Mouse (Mus musculus): ENCODE measurements around the gene Gm38655. TPM values are rescaled to one million over a fixed set of nuclear protein-coding genes. Genes with fewer than 3 reads are reported as not detected.
"Not testable (repeated sequence)": the region's sequence is repeated elsewhere in the genome, so short reads cannot be mapped to it uniquely, and the experiment has no call there.

Gm38655 gene
- polyA plus RNA-seq (2015; fragmentation: Nextera tagmentation; extraction: Ambion mirVana) = 0.31 TPM in 1 of 2 replicates, not detected in the other

- no peak; the same call in 1 of the 2 replicates for ATAC-seq (ENCODE audit: insufficient number of reproducible peaks, insufficient read depth, low FRiP score, low TSS enrichment, low read depth)
- Histone ChIP-seq H3K4me2 (no peak within 1 kb of the TSS), H3K4me1 (peaks cover 8% of the 10 kb centered on the region; the same call in 1 of the 2 replicates), H3K4me3 (no peak within 1 kb of the TSS), H3K36me3 (no peaks in the 10 kb centered on the region), H3K9ac (no peak within 1 kb of the TSS; the same call in 1 of the 2 replicates), H3K9me3 (no peaks in the 10 kb centered on the region), H3K27me3 (peaks cover 9% of the 10 kb centered on the region; the same call in 1 of the 2 replicates), H3K27ac (no peak within 1 kb of the TSS)
- 39% methylated on average over 9 of the region's 9 CpGs for WGBS
These were observed at the start of gene Gm38655 for GRCm38 (mm10) chr17:25175411-25175810. TSS of gene Gm38655 (minus strand) at chr17:25175471.

DNA sequence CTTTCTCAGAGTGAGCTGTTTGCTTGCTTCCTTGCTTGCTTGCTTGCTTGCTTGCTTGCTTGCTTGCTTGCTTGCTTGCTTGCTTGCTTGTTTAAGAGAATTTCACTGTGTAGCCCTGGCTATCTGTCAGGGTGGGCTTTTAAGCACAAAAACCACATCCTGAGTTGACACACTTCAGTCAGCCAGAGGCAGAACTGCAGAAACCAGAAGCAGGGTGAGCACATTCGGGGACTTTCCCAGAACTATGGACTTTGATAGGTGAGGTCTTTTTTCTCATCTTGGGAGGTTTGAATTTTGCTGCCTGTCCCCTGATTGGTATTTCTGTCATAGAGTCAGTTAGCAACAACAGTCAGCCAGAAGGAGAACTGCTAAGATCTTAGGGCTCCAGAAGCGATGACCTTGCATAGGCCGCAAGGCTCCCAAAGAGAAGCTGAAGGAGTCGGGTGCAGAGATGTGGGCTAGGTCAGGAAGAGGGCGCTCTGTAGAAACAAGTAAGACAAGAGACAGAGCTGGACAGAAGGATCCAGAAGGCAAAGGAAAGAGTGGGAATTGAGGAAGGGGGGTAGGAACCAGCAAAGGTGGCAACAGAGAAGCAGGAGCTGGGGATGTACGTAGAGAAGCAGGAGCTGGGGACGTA lies 49.4 kb upstream of the Gm38655 start:
- WGBS = 88% methylated on average over 7 of the region's 7 CpGs

DNA sequence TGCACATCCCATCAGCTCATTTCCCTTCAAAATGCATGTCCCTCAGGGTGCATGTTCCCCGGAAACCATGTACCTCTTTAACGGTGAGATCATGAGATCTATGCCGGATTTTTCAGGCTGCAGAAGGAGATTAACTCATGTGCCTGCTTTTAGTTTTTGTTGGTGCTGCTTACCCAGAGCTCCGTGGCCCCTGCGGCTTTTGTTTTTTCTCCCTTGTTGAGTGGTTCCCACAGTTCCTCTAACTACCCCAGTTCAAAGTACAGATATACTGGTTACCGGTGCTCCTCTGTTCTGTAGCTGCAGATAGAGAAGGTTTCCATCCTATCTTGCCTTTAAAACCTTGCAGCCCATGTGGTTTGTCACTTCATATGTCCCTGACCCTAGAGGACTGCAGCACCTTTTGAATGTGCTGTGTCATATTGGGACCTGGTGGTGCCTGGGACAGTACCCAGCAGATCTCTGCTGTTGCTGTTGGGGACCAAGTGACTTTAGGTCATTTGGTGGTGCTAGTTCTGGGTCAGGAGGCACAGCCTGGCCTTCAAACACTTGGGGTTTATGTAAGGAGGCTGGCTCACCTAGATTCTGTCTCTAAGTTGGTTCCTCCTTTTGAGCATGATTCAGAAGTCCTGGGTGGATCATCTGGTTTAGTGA lies 47.8 kb upstream of the Gm38655 start:
- Histone ChIP-seq H3K9me3 (no peaks in the 10 kb centered on the region), H3K36me3 (peaks cover 64% of the 10 kb centered on the region)

More for the DNA sequence above, 49.4 kb upstream of the Gm38655 start:
- peaks cover 19% of the 10 kb centered on the region for H3K4me1 ChIP-seq
- H3K27me3 ChIP-seq = no peaks in the 10 kb centered on the region
- no peaks in the 10 kb centered on the region for H3K9me3 ChIP-seq
- ATAC-seq (ENCODE audit: insufficient number of reproducible peaks, insufficient read depth, low FRiP score, low TSS enrichment, low read depth) = no peak
- H3K4me2 ChIP-seq = no peak overlapping the region
- H3K4me3 ChIP-seq = no peak overlapping the region
- H3K9ac ChIP-seq = no peak overlapping the region
- H3K27ac ChIP-seq = no peak overlapping the region
- H3K36me3 ChIP-seq = peaks cover 62% of the 10 kb centered on the region

GRCm38 (mm10) chr17:25222504-25222940 lies 47.3 kb upstream of the Gm38655 start:
- H3K4me3 ChIP-seq = peak overlapping the region; percentile 41
- peaks cover 65% of the 10 kb centered on the region for H3K36me3 ChIP-seq
- peaks cover 19% of the 10 kb centered on the region for H3K4me1 ChIP-seq
- WGBS = 12% methylated on average over 16 of the region's 28 CpGs
- not testable (repeated sequence) for H3K27me3 ChIP-seq, H3K27ac ChIP-seq, H3K9me3 ChIP-seq
- peak overlapping the region; percentile 55 for H3K9ac ChIP-seq
- peak overlapping the region; percentile 66 for H3K4me2 ChIP-seq
- peak; percentile 78; the same call in 1 of the 2 replicates for ATAC-seq (ENCODE audit: insufficient number of reproducible peaks, insufficient read depth, low FRiP score, low TSS enrichment, low read depth)

More for the DNA sequence above, 47.8 kb upstream of the Gm38655 start:
- ATAC-seq (ENCODE audit: insufficient number of reproducible peaks, insufficient read depth, low FRiP score, low TSS enrichment, low read depth) = no peak
- H3K4me1 ChIP-seq = peaks cover 19% of the 10 kb centered on the region
- 37% methylated on average over 6 of the region's 6 CpGs for WGBS
- peak overlapping the region; percentile 41 for H3K4me3 ChIP-seq
- H3K4me2 ChIP-seq = peak overlapping the region; percentile 66
- H3K9ac ChIP-seq = no peak overlapping the region
- no peak overlapping the region for H3K27ac ChIP-seq
- no peaks in the 10 kb centered on the region for H3K27me3 ChIP-seq

DNA sequence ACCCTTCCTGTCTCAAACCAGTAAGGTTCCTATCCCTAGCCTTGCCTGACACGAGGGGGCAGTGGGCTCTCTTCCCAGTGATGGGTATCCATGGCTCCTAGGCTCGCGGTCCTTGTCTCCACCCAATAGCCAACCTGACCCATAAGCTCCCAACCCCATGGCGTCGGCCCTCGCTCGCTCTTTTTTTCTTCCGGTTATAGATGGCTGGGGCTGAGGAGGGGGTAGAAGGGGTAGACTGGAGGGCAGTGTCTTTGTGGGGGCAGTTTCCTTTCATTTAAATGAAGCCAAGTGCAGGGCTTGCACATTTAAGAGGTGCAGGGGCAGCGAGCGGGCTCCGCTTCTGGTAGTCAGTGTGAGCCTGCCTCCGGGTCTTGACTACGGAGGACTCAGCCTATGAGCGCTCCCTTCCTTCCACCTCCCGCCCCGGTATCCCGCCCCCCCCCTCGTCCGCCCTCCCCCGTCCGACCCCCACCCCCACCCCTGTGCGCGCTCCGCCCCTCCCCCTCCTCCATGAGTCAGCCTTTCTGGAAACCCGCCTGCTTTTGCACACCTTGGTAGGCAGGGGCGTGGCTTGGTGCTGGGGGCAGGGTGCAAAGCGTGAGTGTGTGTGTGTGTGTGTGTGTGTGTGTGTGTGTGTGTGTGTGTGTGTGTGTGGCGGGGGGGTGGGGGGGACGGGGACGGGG lies 46.7 kb upstream of the Gm38655 start:
- 3% methylated on average over 15 of the region's 30 CpGs for WGBS
- H3K9ac ChIP-seq = peak overlapping the region; percentile 57

GRCm38 (mm10) chr17:25220746-25221145 lies 45.5 kb upstream of the Gm38655 start:
- Histone ChIP-seq H3K27ac (peak overlapping the region; percentile 66; the same call in 1 of the 2 replicates), H3K4me2 (no peak overlapping the region), H3K9me3 (no peaks in the 10 kb centered on the region), H3K27me3 (no peaks in the 10 kb centered on the region), H3K36me3 (peaks cover 63% of the 10 kb centered on the region), H3K9ac (no peak overlapping the region), H3K4me3 (no peak overlapping the region), H3K4me1 (peaks cover 19% of the 10 kb centered on the region)
- 72% methylated on average over 1 of the region's 1 CpGs for WGBS
- no peak for ATAC-seq (ENCODE audit: insufficient number of reproducible peaks, insufficient read depth, low FRiP score, low TSS enrichment, low read depth)

More for the DNA sequence above, 46.7 kb upstream of the Gm38655 start:
- Histone ChIP-seq H3K36me3 (peaks cover 64% of the 10 kb centered on the region), H3K9me3 (no peaks in the 10 kb centered on the region), H3K4me2 (peak overlapping the region; percentile 66), H3K27me3 (no peaks in the 10 kb centered on the region), H3K4me1 (peaks cover 19% of the 10 kb centered on the region), H3K4me3 (peak overlapping the region; percentile 41), H3K27ac (peak overlapping the region; percentile 66)
- ATAC-seq (ENCODE audit: insufficient number of reproducible peaks, insufficient read depth, low FRiP score, low TSS enrichment, low read depth) = peak; percentile 74; the same call in 1 of the 2 replicates

DNA sequence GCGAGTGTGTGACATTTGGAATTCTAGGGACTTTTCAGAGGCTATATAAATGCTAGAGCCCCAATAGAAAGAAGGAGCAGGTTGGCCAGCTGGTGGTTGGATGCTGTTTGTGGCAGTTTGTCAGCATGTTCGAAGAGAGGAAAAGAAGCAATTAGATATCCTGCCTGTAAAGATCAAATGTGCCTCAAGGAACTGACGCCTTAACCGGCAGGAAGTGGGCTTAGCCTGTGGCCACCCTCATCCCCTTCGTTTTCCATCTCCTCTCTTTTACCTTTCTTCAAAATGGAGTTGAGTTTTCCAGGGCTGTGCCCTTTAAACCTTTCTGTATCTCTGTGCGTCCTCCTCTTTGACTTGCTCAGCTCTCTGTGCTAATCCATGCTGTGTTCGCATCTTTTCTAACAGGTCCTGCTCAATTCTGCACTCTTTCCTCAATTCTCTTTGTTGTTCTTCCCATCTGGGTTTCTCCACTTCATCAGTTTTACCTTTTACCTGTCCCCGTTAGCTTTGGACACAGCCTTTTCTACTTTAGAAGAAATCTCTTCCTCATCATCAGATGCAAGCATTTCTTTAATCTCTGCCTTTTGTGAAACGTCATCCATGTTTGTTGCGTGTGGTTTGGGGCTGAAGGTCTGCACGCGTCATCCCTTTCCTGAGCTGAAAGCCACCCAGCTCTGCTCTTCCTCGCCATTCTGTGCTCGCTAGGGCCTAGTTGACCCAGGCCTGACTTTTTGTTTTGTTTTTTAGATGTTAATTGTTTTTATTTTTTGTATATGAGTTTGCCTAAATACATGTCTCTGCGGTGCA lies 44.4 kb upstream of the Gm38655 start:
- Histone ChIP-seq H3K9ac (no peak overlapping the region), H3K36me3 (peaks cover 66% of the 10 kb centered on the region), H3K27me3 (no peaks in the 10 kb centered on the region), H3K4me2 (no peak overlapping the region), H3K9me3 (no peaks in the 10 kb centered on the region), H3K27ac (no peak overlapping the region), H3K4me3 (no peak overlapping the region), H3K4me1 (peaks cover 19% of the 10 kb centered on the region)
- ATAC-seq (ENCODE audit: insufficient number of reproducible peaks, insufficient read depth, low FRiP score, low TSS enrichment, low read depth) = no peak
- 88% methylated on average over 15 of the region's 15 CpGs for WGBS

- peaks cover 68% of the 10 kb centered on the region for H3K36me3 ChIP-seq
These were observed 43.7 kb upstream of the Gm38655 start for GRCm38 (mm10) chr17:25218967-25219366.

DNA sequence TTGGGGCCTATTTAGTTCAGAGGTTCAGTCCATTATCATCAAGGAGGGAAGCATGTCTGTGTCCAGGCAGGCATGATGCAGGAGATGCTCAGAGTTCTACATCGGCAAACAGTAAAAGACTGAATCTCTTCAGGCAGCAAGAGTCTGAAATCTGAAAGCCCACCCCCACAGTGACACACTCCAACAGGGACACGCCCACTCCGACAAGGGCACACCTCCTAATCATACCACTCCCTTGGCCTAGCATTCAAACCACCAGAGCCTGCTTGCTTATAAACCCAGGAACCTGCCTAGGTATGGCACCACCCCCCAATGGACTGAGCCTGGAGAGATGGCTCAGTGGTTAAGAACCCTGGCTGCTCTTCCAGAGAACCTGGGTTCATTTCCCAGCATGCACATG lies 40.2 kb upstream of the Gm38655 start:
- H3K9me3 ChIP-seq = no peaks in the 10 kb centered on the region
- H3K4me2 ChIP-seq = no peak overlapping the region
- H3K27me3 ChIP-seq = no peaks in the 10 kb centered on the region
- H3K27ac ChIP-seq = no peak overlapping the region
- H3K4me1 ChIP-seq = no peaks in the 10 kb centered on the region
- peaks cover 91% of the 10 kb centered on the region for H3K36me3 ChIP-seq
- H3K4me3 ChIP-seq = no peak overlapping the region
- no peak overlapping the region for H3K9ac ChIP-seq
- no peak for ATAC-seq (ENCODE audit: insufficient number of reproducible peaks, insufficient read depth, low FRiP score, low TSS enrichment, low read depth)
- WGBS = 80% methylated on average over 3 of the region's 3 CpGs

More at GRCm38 (mm10) chr17:25218967-25219366, 43.7 kb upstream of the Gm38655 start:
- Histone ChIP-seq H3K4me1 (peaks cover 19% of the 10 kb centered on the region), H3K9me3 (no peaks in the 10 kb centered on the region), H3K27ac (no peak overlapping the region), H3K4me2 (no peak overlapping the region), H3K9ac (no peak overlapping the region), H3K27me3 (no peaks in the 10 kb centered on the region), H3K4me3 (no peak overlapping the region)
- no peak for ATAC-seq (ENCODE audit: insufficient number of reproducible peaks, insufficient read depth, low FRiP score, low TSS enrichment, low read depth)
- 84% methylated on average over 9 of the region's 9 CpGs for WGBS

GRCm38 (mm10) chr17:25211705-25212104 lies 36.4 kb upstream of the Gm38655 start:
- 87% methylated on average over 4 of the region's 4 CpGs for WGBS
- ATAC-seq (ENCODE audit: insufficient number of reproducible peaks, insufficient read depth, low FRiP score, low TSS enrichment, low read depth) = no peak
- Histone ChIP-seq H3K36me3 (peaks cover 96% of the 10 kb centered on the region), H3K27me3 (no peaks in the 10 kb centered on the region), H3K9ac (no peak overlapping the region), H3K4me3 (no peak overlapping the region), H3K27ac (no peak overlapping the region), H3K4me1 (no peaks in the 10 kb centered on the region), H3K9me3 (no peaks in the 10 kb centered on the region), H3K4me2 (no peak overlapping the region)
